Mouse (Mus musculus) adrenal gland, adult 2 months (tissue): ENCODE data around the gene Fhl5. TPM values are rescaled to one million over a fixed set of nuclear protein-coding genes. Genes with fewer than 3 reads are reported as not detected.
"Not testable (repeated sequence)": the region's sequence is repeated elsewhere in the genome, so short reads cannot be mapped to it uniquely, and the experiment has no call there.

ENCODE experiments used
- DNase-seq: peaks from one replicate; pipeline ENCODE4 v3.0.0; 2021
- long read RNA-seq: library from polyadenylated mRNA; stranded (forward); transcript quantifications from one replicate; pipeline ENCODE4 v2.0.0, GENCODE M21; 2021
- polyA plus RNA-seq: library from polyadenylated mRNA; depleted of rRNA; stranded (reverse); fragments of >200 nt; gene quantifications from 2 replicates; pipeline ENCODE4 v1.2.3, GENCODE M21; 2012; rRNA removed
- total RNA-seq, 2 experiments: library from RNA; stranded (reverse); gene quantifications; 2 replicates each; pipeline ENCODE4 v1.2.3; 2021

Fhl5 gene
- 1 to 10 TPM in 1 of 2 experiments, under 1 TPM in 1; 0.61 to 1.9 TPM for total RNA-seq
- polyA plus RNA-seq: not detected in 2 replicates
- long read RNA-seq: 0 reads

- no peak for DNase-seq
Observed at GRCm38 (mm10) chr4:25242776-25243175, at the start of gene Fhl5. Gene Fhl5, minus strand, starts transcription at chr4:25242876.

- DNase-seq: not testable (repeated sequence)
Observed at GRCm38 (mm10) chr4:25285002-25285401, 42.3 kb upstream of the Fhl5 start.

- peak; percentile 99 for DNase-seq
Observed at GRCm38 (mm10) chr4:25281671-25282038, 39.0 kb upstream of the Fhl5 start, which contains the start of gene Ufl1. Gene Ufl1, minus strand, starts transcription at chr4:25281821.

- no peak for DNase-seq
Observed at GRCm38 (mm10) chr4:25280938-25281670, 38.4 kb upstream of the Fhl5 start.

GRCm38 (mm10) chr4:25272861-25273627, 30.4 kb upstream of the Fhl5 start:
- no peak for DNase-seq

GRCm38 (mm10) chr4:25271926-25272325, 29.2 kb upstream of the Fhl5 start:
- no peak for DNase-seq

GRCm38 (mm10) chr4:25267144-25267543, 24.5 kb upstream of the Fhl5 start:
- no peak for DNase-seq

GRCm38 (mm10) chr4:25257822-25258398, 15.2 kb upstream of the Fhl5 start:
- DNase-seq: no peak

GRCm38 (mm10) chr4:25235663-25236062, 7.0 kb downstream of the Fhl5 start:
- DNase-seq: not testable (repeated sequence)

GRCm38 (mm10) chr4:25233767-25234166, 8.9 kb downstream of the Fhl5 start:
- DNase-seq: not testable (repeated sequence)

GRCm38 (mm10) chr4:25232546-25232945, 10.1 kb downstream of the Fhl5 start:
- DNase-seq: no peak

GRCm38 (mm10) chr4:25227527-25227926, 15.1 kb downstream of the Fhl5 start:
- DNase-seq: no peak

- DNase-seq: no peak
Observed at GRCm38 (mm10) chr4:25221927-25222326, 20.7 kb downstream of the Fhl5 start.

- DNase-seq: no peak
Observed at GRCm38 (mm10) chr4:25213451-25213850, 29.2 kb downstream of the Fhl5 start.

- no peak for DNase-seq
Observed at GRCm38 (mm10) chr4:25206166-25206565, 36.5 kb downstream of the Fhl5 start.

GRCm38 (mm10) chr4:25197310-25197709, 45.4 kb downstream of the Fhl5 start:
- DNase-seq: no peak

GRCm38 (mm10) chr4:25179617-25180208, 63.0 kb downstream of the Fhl5 start:
- DNase-seq: no peak

Other genes starting within 250 kb of the Fhl5 start
- gene Ufl1, start 38.9 kb upstream of the Fhl5 start, total RNA-seq: 10 to 100 TPM; 20.7 to 37.3 TPM
- gene Ufl1, start 38.9 kb upstream of the Fhl5 start, polyA plus RNA-seq: 1.2 and 2.8 TPM in 2 replicates